Mouse (Mus musculus): ENCODE measurements around the gene Rab40c.

The Rab40c gene

DNA sequence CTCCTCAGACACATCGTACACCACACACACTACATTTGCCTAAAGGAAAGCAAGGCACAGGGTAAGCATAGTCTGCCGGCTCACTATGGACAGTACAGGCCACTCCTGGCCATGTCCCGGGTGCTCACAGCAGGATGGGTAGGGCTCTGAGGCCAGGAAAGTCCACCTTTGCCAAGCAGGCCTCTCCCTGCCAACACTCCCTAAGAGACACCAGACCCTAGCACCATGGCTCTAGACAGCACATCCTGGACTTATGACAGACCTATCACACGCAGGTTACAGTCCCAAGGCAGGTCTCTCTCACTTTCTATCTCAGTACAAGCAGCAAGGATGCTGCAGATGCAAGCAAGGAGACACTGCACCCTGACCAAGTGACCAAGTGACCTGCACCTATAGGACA lies 76.4 kb downstream of the Rab40c start:
- DNase-seq (ENCODE audit: low spot score in 2 of 2), result no peak

- DNase-seq (ENCODE audit: low spot score in 2 of 2), result no peak
Measured at GRCm38 (mm10) chr17:25842509-25842908, 77.0 kb downstream of the Rab40c start.

GRCm38 (mm10) chr17:25841117-25841880 lies 78.2 kb downstream of the Rab40c start, which contains the start of gene Gm20683:
Gm20683 (minus strand) TSS chr17:25841763.
- DNase-seq (ENCODE audit: low spot score in 2 of 2), result no peak

- no peak for DNase-seq (ENCODE audit: low spot score in 2 of 2)
Measured at GRCm38 (mm10) chr17:25840519-25840918, 79.0 kb downstream of the Rab40c start.

- no peak for DNase-seq (ENCODE audit: low spot score in 2 of 2)
Measured at GRCm38 (mm10) chr17:25839455-25840235, 79.9 kb downstream of the Rab40c start.

DNA sequence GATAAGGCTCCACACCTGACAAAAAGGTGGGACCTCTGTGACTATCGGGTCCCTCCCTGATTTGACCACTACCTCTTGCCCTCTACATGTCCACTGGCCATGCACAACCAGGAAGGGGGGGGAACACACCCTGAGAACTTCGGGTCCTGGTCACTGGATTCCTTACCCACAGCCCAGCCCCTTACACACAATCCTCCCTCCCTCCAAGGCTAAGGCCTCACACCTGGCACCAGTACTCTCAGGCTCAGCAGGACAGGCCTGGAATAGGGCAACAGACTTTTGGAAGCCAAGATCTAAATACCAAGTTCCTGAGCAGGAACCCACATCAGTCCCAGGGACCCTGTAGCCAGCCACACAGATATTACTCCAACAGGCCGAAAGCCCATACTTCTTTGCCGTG lies 80.6 kb downstream of the Rab40c start:
- DNase-seq (ENCODE audit: low spot score in 2 of 2), result no peak

GRCm38 (mm10) chr17:25837533-25837932 lies 82.0 kb downstream of the Rab40c start:
- no peak for DNase-seq (ENCODE audit: low spot score in 2 of 2)

DNA sequence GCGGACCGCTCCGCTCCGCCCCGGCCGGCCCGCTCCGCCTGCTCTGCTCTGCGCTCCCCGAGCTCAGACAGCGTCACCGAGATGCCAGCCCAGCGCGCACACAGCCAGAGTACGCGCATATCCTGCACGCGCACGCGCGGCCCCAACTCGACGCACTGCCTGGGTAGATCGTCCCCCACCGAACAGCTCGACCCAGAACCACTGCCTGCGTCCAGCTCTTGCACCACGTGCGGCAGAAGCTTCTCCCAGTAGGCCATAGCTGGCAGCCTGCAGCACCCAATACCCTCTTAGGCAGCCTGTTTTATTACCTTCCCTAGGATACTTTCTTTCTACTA lies 82.5 kb downstream of the Rab40c start, which contains the start of gene Rhbdl1:
Rhbdl1 (minus strand) TSS at position 220 of the 335 bp plus-strand sequence.
- peak; percentile 72 to 74 for DNase-seq (ENCODE audit: low spot score in 2 of 2)

DNA sequence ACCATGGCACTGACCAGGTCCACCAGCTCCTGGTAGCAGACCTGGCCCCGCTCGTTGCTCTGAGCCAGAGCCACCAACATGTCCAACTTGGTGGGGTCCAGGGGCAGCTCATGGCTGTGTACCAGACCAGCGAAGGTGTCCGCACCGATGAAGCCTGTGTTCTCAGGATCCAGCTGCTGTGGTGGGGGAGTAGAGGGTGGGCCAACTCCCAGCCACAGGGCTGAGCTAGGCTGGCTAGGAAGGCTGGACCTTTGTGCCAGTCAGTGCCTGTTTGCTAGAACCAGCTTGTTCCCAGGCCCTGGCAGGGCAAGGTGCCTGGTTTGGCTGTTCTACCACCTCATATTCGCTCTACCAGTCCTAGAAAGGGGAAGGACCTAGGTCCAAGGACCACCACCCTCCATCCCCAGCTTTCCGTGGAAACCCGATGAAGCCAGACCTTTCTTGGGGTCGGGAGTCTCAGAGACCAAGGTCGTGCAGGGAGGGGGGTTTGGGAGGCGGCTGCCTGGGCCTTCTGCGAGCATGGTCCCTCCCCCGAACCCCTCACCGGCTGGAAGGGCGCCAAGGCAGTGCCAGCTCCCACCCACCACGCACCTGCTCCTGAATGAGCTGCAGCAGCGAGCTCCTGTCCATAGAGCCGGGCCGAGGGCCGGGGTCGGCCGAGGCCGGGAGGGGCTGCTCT lies 83.0 kb downstream of the Rab40c start:
- no peak for DNase-seq (ENCODE audit: low spot score in 2 of 2)

- no peak for DNase-seq (ENCODE audit: low spot score in 2 of 2)
Measured at GRCm38 (mm10) chr17:25835816-25836215, 83.7 kb downstream of the Rab40c start.

- DNase-seq (ENCODE audit: low spot score in 2 of 2), result no peak
Measured at GRCm38 (mm10) chr17:25835301-25835700, 84.2 kb downstream of the Rab40c start.

DNA sequence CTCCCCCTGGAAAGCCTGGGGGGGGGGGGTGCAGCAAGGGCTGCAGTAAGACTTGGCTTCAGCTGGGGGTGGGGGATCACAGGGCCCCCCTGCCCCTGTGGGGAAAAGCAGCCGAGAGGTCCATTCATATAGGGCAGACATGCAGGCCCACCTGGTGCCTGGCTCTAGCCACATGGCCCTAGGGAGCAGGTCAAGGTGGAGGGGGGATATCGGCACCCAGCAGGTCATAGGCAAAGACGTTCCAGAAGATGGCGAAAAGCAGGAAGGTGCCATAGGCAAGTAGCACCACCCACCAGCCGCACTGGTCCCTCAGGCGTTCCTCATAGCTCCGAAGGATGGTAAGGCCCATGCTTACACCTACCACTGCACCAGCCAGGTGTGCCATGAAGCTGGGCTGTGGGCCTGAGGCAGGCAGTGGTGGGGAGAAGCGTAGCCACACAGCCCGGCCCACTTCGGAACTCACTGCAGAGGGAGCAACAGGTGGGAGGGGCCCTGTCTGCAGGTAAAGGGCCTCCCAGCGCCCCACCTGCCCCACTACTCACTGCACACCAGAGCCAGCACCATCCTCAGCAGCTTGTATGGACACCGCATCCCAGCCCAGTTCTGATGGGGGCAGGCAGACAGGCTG lies 84.8 kb downstream of the Rab40c start:
- peak in 1 of 2 experiments; percentile 30 for DNase-seq (ENCODE audit: low spot score in 2 of 2)

DNA sequence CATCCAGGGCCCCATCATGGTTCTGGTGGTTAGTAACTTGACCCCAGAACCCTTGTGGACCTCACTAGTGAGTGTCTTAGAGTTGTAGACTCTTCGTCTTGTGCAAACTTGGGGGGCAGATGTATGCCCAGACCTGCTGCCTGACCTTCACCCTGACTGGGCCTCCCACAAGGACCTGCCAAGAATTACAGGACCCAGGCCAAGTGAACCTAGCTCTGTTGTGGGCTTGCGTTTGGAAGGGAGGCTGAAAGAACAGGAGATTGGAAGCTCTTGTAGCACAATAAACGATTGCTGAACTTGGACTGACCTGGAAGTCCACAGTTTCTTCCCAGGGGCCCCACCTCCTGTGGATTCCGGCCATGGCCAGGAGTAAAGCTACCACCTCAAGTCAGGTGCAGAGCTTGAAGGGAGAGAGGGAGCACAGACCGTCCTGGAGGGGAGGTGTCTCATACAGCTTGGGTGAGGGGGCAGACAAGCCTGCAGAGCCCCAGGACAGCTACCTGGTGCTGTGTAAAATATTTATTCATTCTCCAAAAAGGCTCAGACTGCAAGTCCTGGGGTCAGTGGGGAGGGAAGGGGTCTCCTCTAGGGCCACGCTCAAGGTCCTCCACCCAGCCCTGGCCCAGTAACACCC lies 85.4 kb downstream of the Rab40c start:
- peak in 1 of 2 experiments; percentile 35 for DNase-seq (ENCODE audit: low spot score in 2 of 2)

DNA sequence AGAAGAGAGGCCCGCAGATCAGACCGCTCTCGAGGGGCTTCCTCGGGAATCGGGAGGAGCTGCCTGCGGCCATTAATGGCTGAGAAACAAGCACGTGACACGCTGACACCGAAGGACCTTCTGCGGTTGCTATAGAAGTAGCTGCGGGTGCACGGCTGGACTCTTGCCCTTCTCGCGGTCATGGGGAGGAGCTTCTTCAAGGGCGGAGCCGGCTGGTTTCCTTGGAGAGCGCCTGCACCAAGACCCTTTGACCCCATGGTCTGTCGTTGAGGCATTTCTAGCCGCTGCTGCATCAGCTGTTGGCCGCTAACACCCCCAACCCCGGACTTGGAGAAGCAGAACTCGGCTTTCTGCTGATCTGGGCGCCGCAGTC lies 86.2 kb downstream of the Rab40c start, which contains the start of gene Stub1:
Stub1 (minus strand) TSS at position 114 of the 373 bp plus-strand sequence.
- peak; percentile 92 to 95 for DNase-seq (ENCODE audit: low spot score in 2 of 2)

- peak; percentile 99 for DNase-seq (ENCODE audit: low spot score in 2 of 2)
Measured at GRCm38 (mm10) chr17:25832436-25833290, 86.9 kb downstream of the Rab40c start.

Measured in heart, adult 9 months (tissue).